Mouse (Mus musculus) hindbrain, embryonic 15.5 days (tissue): Measurements from ENCODE around the gene Ndufv3. TPM values are rescaled to one million over a fixed set of nuclear protein-coding genes. Genes with fewer than 3 reads are reported as not detected.

Experiments
- ATAC-seq: fragments of 200-750 bp; cut with Nextera tagmentation; 2 replicates; pipeline ENCODE4 v1.8.0; 2017; ENCODE audit warnings: low read depth, moderate number of reproducible peaks, moderate TSS enrichment; ENCODE audit not compliant: low FRiP score
- H3K27ac ChIP-seq: fragments of 300-500 bp; sonication (generic); replicated peaks from 2 replicates; pipeline ENCODE4 v1.5.1; 2015; ENCODE audit warnings: mild to moderate bottlenecking, inconsistent platforms
- H3K27me3 ChIP-seq: fragments of 300-500 bp; sonication (generic); 2 replicates; pipeline ENCODE4 v1.6.1; 2015; ENCODE audit warnings: control low read depth, inconsistent platforms
- H3K36me3 ChIP-seq: fragments of 300-500 bp; sonication (generic); 2 replicates; pipeline ENCODE4 v1.6.1; 2015; ENCODE audit warnings: control low read depth, inconsistent platforms
- H3K4me1 ChIP-seq: fragments of 300-500 bp; sonication (generic); replicated peaks from 2 replicates; pipeline ENCODE4 v1.6.1; 2015; ENCODE audit warnings: control low read depth, inconsistent platforms
- H3K4me2 ChIP-seq: fragments of 300-500 bp; sonication (generic); 2 replicates; pipeline ENCODE4 v1.6.1; 2015; ENCODE audit warnings: moderate library complexity, mild to moderate bottlenecking, inconsistent platforms
- H3K4me3 ChIP-seq: fragments of 300-500 bp; sonication (generic); 2 replicates; pipeline ENCODE4 v1.5.1; 2015; ENCODE audit warnings: mild to moderate bottlenecking, inconsistent platforms
- H3K9ac ChIP-seq: fragments of 300-500 bp; sonication (generic); 2 replicates; pipeline ENCODE4 v1.6.1; 2015; ENCODE audit warnings: inconsistent platforms
- H3K9me3 ChIP-seq: fragments of 300-500 bp; sonication (generic); 2 replicates; pipeline ENCODE4 v1.6.1; 2016; ENCODE audit warnings: control low read depth, inconsistent platforms
- WGBS: fragments of 180-500 bp; shearing (Covaris S2); methylation state at CpG from one replicate; pipeline ENCODE4 v1.1.7; 2015; 5-methylcytosine and 5-hydroxymethylcytosine counted together
- polyA plus RNA-seq: library from polyadenylated mRNA; unstranded; fragments of >200 nt; fragmentation: Nextera tagmentation; extraction: Ambion mirVana; gene quantifications from 2 replicates; pipeline ENCODE4 v1.2.1, GENCODE M21; 2015

The Ndufv3 gene
- polyA plus RNA-seq, 1 experiment from 2014 or later: 445 TPM

- Histone ChIP-seq H3K4me3 (peak overlapping the region; percentile 77), H3K9ac (peak overlapping the region; percentile 58), H3K36me3 (no peaks in the 10 kb centered on the region), H3K9me3 (no peaks in the 10 kb centered on the region), H3K27me3 (no peaks in the 10 kb centered on the region), H3K4me2 (peak overlapping the region; percentile 86), H3K4me1 (peaks cover 35% of the 10 kb centered on the region), H3K27ac (peak overlapping the region; percentile 99)
- 10% methylated on average over 12 of the region's 12 CpGs for WGBS
- ATAC-seq: peak; percentile 8; the same call in 1 of the 2 replicates
These were observed 43.7 kb downstream of the Ndufv3 start for GRCm38 (mm10) chr17:31563632-31564014.

- Histone ChIP-seq H3K4me3 (peak within 1 kb of the TSS; percentile 77), H3K4me1 (peaks cover 41% of the 10 kb centered on the region), H3K27ac (peak within 1 kb of the TSS; percentile 99), H3K9ac (peak within 1 kb of the TSS; percentile 90), H3K9me3 (no peaks in the 10 kb centered on the region), H3K36me3 (no peaks in the 10 kb centered on the region), H3K4me2 (peak within 1 kb of the TSS; percentile 86), H3K27me3 (no peaks in the 10 kb centered on the region)
- ATAC-seq: peak; percentile 94
- WGBS: 0% methylated on average over 27 of the region's 72 CpGs
These were observed 44.3 kb downstream of the Ndufv3 start, which contains the start of gene Pknox1 for GRCm38 (mm10) chr17:31564015-31564857. Gene Pknox1 (plus strand): TSS chr17:31564734.

GRCm38 (mm10) chr17:31564858-31565140 is 44.9 kb downstream of the Ndufv3 start:
- Histone ChIP-seq H3K4me2 (peak overlapping the region; percentile 86), H3K9ac (peak overlapping the region; percentile 90), H3K36me3 (no peaks in the 10 kb centered on the region), H3K27ac (peak overlapping the region; percentile 99), H3K4me3 (peak overlapping the region; percentile 77), H3K9me3 (no peaks in the 10 kb centered on the region), H3K27me3 (no peaks in the 10 kb centered on the region), H3K4me1 (peaks cover 47% of the 10 kb centered on the region)
- no peak for ATAC-seq
- WGBS: 1% methylated on average over 24 of the region's 44 CpGs

- WGBS: under 1% methylated on average over 84 of the region's 88 CpGs
- Histone ChIP-seq H3K27ac (peak overlapping the region; percentile 99), H3K4me1 (peaks cover 53% of the 10 kb centered on the region), H3K4me2 (peak overlapping the region; percentile 86), H3K9me3 (no peaks in the 10 kb centered on the region), H3K27me3 (no peaks in the 10 kb centered on the region), H3K4me3 (peak overlapping the region; percentile 77), H3K36me3 (no peaks in the 10 kb centered on the region), H3K9ac (peak overlapping the region; percentile 90)
- peak; percentile 63 for ATAC-seq
These were observed 45.5 kb downstream of the Ndufv3 start for GRCm38 (mm10) chr17:31565141-31566056.

- WGBS: 59% methylated on average over 6 of the region's 6 CpGs
- ATAC-seq: no peak
- Histone ChIP-seq H3K4me2 (peak overlapping the region; percentile 86), H3K4me1 (peaks cover 55% of the 10 kb centered on the region), H3K27ac (peak overlapping the region; percentile 99), H3K4me3 (peak overlapping the region; percentile 77), H3K27me3 (no peaks in the 10 kb centered on the region), H3K9ac (peak overlapping the region; percentile 90), H3K9me3 (no peaks in the 10 kb centered on the region), H3K36me3 (no peaks in the 10 kb centered on the region)
These were observed 46.4 kb downstream of the Ndufv3 start for GRCm38 (mm10) chr17:31566276-31566675.

GRCm38 (mm10) chr17:31569756-31570155 is 49.8 kb downstream of the Ndufv3 start:
- Histone ChIP-seq H3K4me1 (peaks cover 48% of the 10 kb centered on the region), H3K27me3 (no peaks in the 10 kb centered on the region), H3K36me3 (no peaks in the 10 kb centered on the region), H3K4me3 (no peak overlapping the region), H3K9ac (no peak overlapping the region), H3K4me2 (no peak overlapping the region), H3K9me3 (no peaks in the 10 kb centered on the region), H3K27ac (no peak overlapping the region)
- ATAC-seq: no peak
- 100% methylated on average over 1 of the region's 1 CpGs for WGBS

- no peaks in the 10 kb centered on the region for H3K27me3 ChIP-seq
- no peak overlapping the region for H3K9ac ChIP-seq
- no peak overlapping the region for H3K27ac ChIP-seq
- H3K4me1 ChIP-seq: peaks cover 48% of the 10 kb centered on the region
- 89% methylated on average over 9 of the region's 9 CpGs for WGBS
- no peak for ATAC-seq
- H3K4me3 ChIP-seq: no peak overlapping the region
- H3K4me2 ChIP-seq: no peak overlapping the region
- H3K9me3 ChIP-seq: no peaks in the 10 kb centered on the region
- H3K36me3 ChIP-seq: no peaks in the 10 kb centered on the region
These were observed 50.5 kb downstream of the Ndufv3 start for GRCm38 (mm10) chr17:31570321-31570925.

GRCm38 (mm10) chr17:31571689-31572088 is 51.8 kb downstream of the Ndufv3 start:
- no peak overlapping the region for H3K4me3 ChIP-seq
- no peaks in the 10 kb centered on the region for H3K27me3 ChIP-seq
- H3K27ac ChIP-seq: no peak overlapping the region
- no peak overlapping the region for H3K9ac ChIP-seq
- H3K4me2 ChIP-seq: no peak overlapping the region
- H3K36me3 ChIP-seq: no peaks in the 10 kb centered on the region
- H3K4me1 ChIP-seq: peaks cover 38% of the 10 kb centered on the region
- no peaks in the 10 kb centered on the region for H3K9me3 ChIP-seq
- ATAC-seq: no peak
- 79% methylated on average over 5 of the region's 5 CpGs for WGBS

- ATAC-seq: no peak
- Histone ChIP-seq H3K9me3 (no peaks in the 10 kb centered on the region), H3K36me3 (no peaks in the 10 kb centered on the region), H3K27me3 (no peaks in the 10 kb centered on the region), H3K27ac (no peak overlapping the region), H3K9ac (no peak overlapping the region), H3K4me2 (no peak overlapping the region), H3K4me1 (peaks cover 9% of the 10 kb centered on the region; the same call in 1 of the 2 replicates), H3K4me3 (no peak overlapping the region)
- WGBS: 80% methylated on average over 7 of the region's 7 CpGs
These were observed 54.7 kb downstream of the Ndufv3 start for GRCm38 (mm10) chr17:31574662-31575061.

GRCm38 (mm10) chr17:31576394-31577175 is 56.7 kb downstream of the Ndufv3 start:
- WGBS: 84% methylated on average over 10 of the region's 10 CpGs
- no peak overlapping the region for H3K4me2 ChIP-seq
- no peak for ATAC-seq

GRCm38 (mm10) chr17:31580344-31580743 is 60.4 kb downstream of the Ndufv3 start:
- Histone ChIP-seq H3K4me3 (no peak overlapping the region), H3K27me3 (no peaks in the 10 kb centered on the region), H3K4me1 (peaks cover 15% of the 10 kb centered on the region), H3K4me2 (no peak overlapping the region), H3K9me3 (no peaks in the 10 kb centered on the region), H3K9ac (no peak overlapping the region), H3K27ac (peak overlapping the region; percentile 55), H3K36me3 (peaks cover 7% of the 10 kb centered on the region)
- no peak for ATAC-seq
- WGBS: 31% methylated on average over 3 of the region's 3 CpGs

More at GRCm38 (mm10) chr17:31576394-31577175, 56.7 kb downstream of the Ndufv3 start:
- Histone ChIP-seq H3K9ac (no peak overlapping the region), H3K4me3 (no peak overlapping the region), H3K4me1 (peaks cover 15% of the 10 kb centered on the region), H3K9me3 (no peaks in the 10 kb centered on the region), H3K27me3 (no peaks in the 10 kb centered on the region), H3K36me3 (no peaks in the 10 kb centered on the region), H3K27ac (no peak overlapping the region)
